Mouse (Mus musculus): ENCODE results near the gene Ciao1. TPM values are rescaled to one million over a fixed set of nuclear protein-coding genes. Genes with fewer than 3 reads are reported as not detected.

Gene Ciao1
- polyA plus RNA-seq, 1 experiment from 2014 or later = 68.4 TPM

Other genes with a start within 250 kb of the Ciao1 start
- gene Ap4e1, start 239.1 kb downstream of the Ciao1 start, polyA plus RNA-seq (2015; fragmentation: Nextera tagmentation; extraction: Ambion mirVana) = 11.8 and 13.0 TPM in 2 replicates
- 22.8 TPM in 2 replicates for gene Blvra, start 177.2 kb downstream of the Ciao1 start, polyA plus RNA-seq (2015; fragmentation: Nextera tagmentation; extraction: Ambion mirVana)
- gene Ncaph, start 113.9 kb downstream of the Ciao1 start, polyA plus RNA-seq (2015; fragmentation: Nextera tagmentation; extraction: Ambion mirVana) = 35.5 and 35.8 TPM in 2 replicates
- 8.7 TPM in 2 replicates for gene Itpripl1, start 104.4 kb downstream of the Ciao1 start, polyA plus RNA-seq (2015; fragmentation: Nextera tagmentation; extraction: Ambion mirVana)
- 1.7 and 1.8 TPM in 2 replicates for gene 1810024B03Rik, start 39.5 kb downstream of the Ciao1 start, polyA plus RNA-seq (2015; fragmentation: Nextera tagmentation; extraction: Ambion mirVana)
- 62.3 and 62.7 TPM in 2 replicates for gene Snrnp200, start 39.4 kb downstream of the Ciao1 start, polyA plus RNA-seq (2015; fragmentation: Nextera tagmentation; extraction: Ambion mirVana)
- 43.9 and 44.6 TPM in 2 replicates for gene Tmem127, start 92 bp upstream of the Ciao1 start, polyA plus RNA-seq (2015; fragmentation: Nextera tagmentation; extraction: Ambion mirVana)
- gene Stard7, start 22.4 kb upstream of the Ciao1 start, polyA plus RNA-seq (2015; fragmentation: Nextera tagmentation; extraction: Ambion mirVana) = 77.9 and 83.5 TPM in 2 replicates
- 4.3 and 4.4 TPM in 2 replicates for gene Dusp2, start 88.3 kb upstream of the Ciao1 start, polyA plus RNA-seq (2015; fragmentation: Nextera tagmentation; extraction: Ambion mirVana)
- not detected in 2 replicates for gene Astl, start 90.8 kb upstream of the Ciao1 start, polyA plus RNA-seq (2015; fragmentation: Nextera tagmentation; extraction: Ambion mirVana)
- 0.12 and 0.15 TPM in 2 replicates for gene Adra2b, start 115.4 kb upstream of the Ciao1 start, polyA plus RNA-seq (2015; fragmentation: Nextera tagmentation; extraction: Ambion mirVana)
- gene Gpat2, start 177.4 kb upstream of the Ciao1 start, polyA plus RNA-seq (2015; fragmentation: Nextera tagmentation; extraction: Ambion mirVana) = 0.13 and 0.22 TPM in 2 replicates
- gene Fahd2a, start 196.7 kb upstream of the Ciao1 start, polyA plus RNA-seq (2015; fragmentation: Nextera tagmentation; extraction: Ambion mirVana) = 36.1 and 37.6 TPM in 2 replicates